Comparison of ENCODE assay signal across 8 mouse cellular contexts in genomic region chr14:118234541-118235210, GRCm38 (mm10). TPM values are rescaled to one million over a fixed set of nuclear protein-coding genes. Genes with fewer than 3 reads are reported as not detected.
DNase-seq lines count a peak whose midpoint lies in the region; ATAC-seq lines count a peak whose summit lies in the region.

No protein-coding gene starts in this region.

- H3K4me3 ChIP-seq in lung, embryonic 16.5 days (ENCODE audit: low read length), result peak overlapping the region; percentile 59
- H3K4me3 ChIP-seq in embryonic facial prominence, embryonic 11.5 days (ENCODE audit: low read depth, low read length), result peak overlapping the region; percentile 53
- H3K4me3 ChIP-seq in hindbrain, embryonic 16.5 days (ENCODE audit: low read length), result peak overlapping the region; percentile 51
- peak overlapping the region; percentile 65 for H3K4me3 ChIP-seq in midbrain, embryonic 14.5 days (replicated peaks; ENCODE audit: low read depth, low read length)

- no peak overlapping the region for H3K27ac ChIP-seq in lung, embryonic 16.5 days (ENCODE audit: low read length)
- H3K27ac ChIP-seq in embryonic facial prominence, embryonic 11.5 days (replicated peaks; ENCODE audit: low read depth, low read length), result no peak overlapping the region
- peak overlapping the region; percentile 75; the same call in 1 of the 2 replicates for H3K27ac ChIP-seq in hindbrain, embryonic 16.5 days (ENCODE audit: low read depth, low read length)
- peak overlapping the region; percentile 89 for H3K27ac ChIP-seq in midbrain, embryonic 14.5 days (replicated peaks; ENCODE audit: low read depth, low read length)

- H3K4me2 ChIP-seq in lung, embryonic 16.5 days (ENCODE audit: low read depth, low read length), result peak overlapping the region; percentile 95
- H3K4me2 ChIP-seq in embryonic facial prominence, embryonic 11.5 days (ENCODE audit: low read depth, low read length), result peak overlapping the region; percentile 92
- H3K4me2 ChIP-seq in hindbrain, embryonic 16.5 days (ENCODE audit: low read length), result peak overlapping the region; percentile 87
- H3K4me2 ChIP-seq in midbrain, embryonic 14.5 days (ENCODE audit: low read length), result peak overlapping the region; percentile 84

- H3K4me1 ChIP-seq in lung, embryonic 16.5 days (replicated peaks; ENCODE audit: control insufficient read depth, insufficient read depth, low read length), result peaks cover 25% of the 10 kb centered on the region
- peaks cover 13% of the 10 kb centered on the region for H3K4me1 ChIP-seq in embryonic facial prominence, embryonic 11.5 days (ENCODE audit: control insufficient read depth, insufficient read depth, low read length)
- H3K4me1 ChIP-seq in hindbrain, embryonic 16.5 days (ENCODE audit: control insufficient read depth, insufficient read depth, low read depth, low read length), result peaks cover 24% of the 10 kb centered on the region
- 0 out of 2 replicates have a peak, but pooled peaks cover 8% of the 10 kb centered on the region for H3K4me1 ChIP-seq in midbrain, embryonic 14.5 days (ENCODE audit: control insufficient read depth, insufficient read depth, low read length)

- under 1% methylated on average over 53 of the region's 84 CpGs for WGBS in lung, embryonic 16.5 days
- WGBS in embryonic facial prominence, embryonic 11.5 days, result 0% methylated on average over 61 of the region's 84 CpGs
- under 1% methylated on average over 78 of the region's 84 CpGs for WGBS in hindbrain, embryonic 16.5 days
- under 1% methylated on average over 70 of the region's 84 CpGs for WGBS in midbrain, embryonic 14.5 days

- H3K9ac ChIP-seq in lung, embryonic 16.5 days (ENCODE audit: low read length), result peak overlapping the region; percentile 24; the same call in 1 of the 2 replicates
- peak overlapping the region; percentile 52 for H3K9ac ChIP-seq in embryonic facial prominence, embryonic 11.5 days (replicated peaks; ENCODE audit: low read length)
- H3K9ac ChIP-seq in hindbrain, embryonic 16.5 days (ENCODE audit: low read depth, low read length), result peak overlapping the region; percentile 59
- peak overlapping the region; percentile 80 for H3K9ac ChIP-seq in midbrain, embryonic 14.5 days (replicated peaks; ENCODE audit: low read length)

- DNase-seq in lung, postnatal 14 days, result no peak
- peak; percentile 39 for DNase-seq in embryonic facial prominence, embryonic 11.5 days (ENCODE audit: low spot score)
- DNase-seq in midbrain, embryonic 14.5 days, result peak; percentile 71
- DNase-seq in right cerebral cortex, postnatal 36 days (ENCODE audit: low spot score in 2 of 2), result no peak
- DNase-seq in adrenal gland, postnatal 25 days, result no peak
- DNase-seq in right cerebral cortex, postnatal 14 days, result no peak

- peaks cover 77% of the 10 kb centered on the region for H3K27me3 ChIP-seq in lung, embryonic 16.5 days (ENCODE audit: control insufficient read depth, insufficient read depth, low read depth, low read length)
- peaks cover 55% of the 10 kb centered on the region for H3K27me3 ChIP-seq in embryonic facial prominence, embryonic 11.5 days (ENCODE audit: control insufficient read depth, insufficient read depth, low read length)
- peaks cover 24% of the 10 kb centered on the region for H3K27me3 ChIP-seq in hindbrain, embryonic 16.5 days (replicated peaks; ENCODE audit: control insufficient read depth, insufficient read depth, low read length)
- peaks cover 27% of the 10 kb centered on the region for H3K27me3 ChIP-seq in midbrain, embryonic 14.5 days (ENCODE audit: control insufficient read depth, insufficient read depth, low read length)

- no peaks in the 10 kb centered on the region for H3K36me3 ChIP-seq in lung, embryonic 16.5 days (ENCODE audit: control insufficient read depth, insufficient read depth, low read length)
- H3K36me3 ChIP-seq in embryonic facial prominence, embryonic 11.5 days (replicated peaks; ENCODE audit: control insufficient read depth, insufficient read depth, low read depth, low read length), result no peaks in the 10 kb centered on the region
- no peaks in the 10 kb centered on the region for H3K36me3 ChIP-seq in hindbrain, embryonic 16.5 days (ENCODE audit: control insufficient read depth, insufficient read depth, low read length)
- no peaks in the 10 kb centered on the region for H3K36me3 ChIP-seq in midbrain, embryonic 14.5 days (ENCODE audit: control insufficient read depth, insufficient read depth, low read length)

- ATAC-seq in lung, embryonic 16.5 days (ENCODE audit: low read depth), result no peak
- ATAC-seq in embryonic facial prominence, embryonic 11.5 days (replicated peaks; ENCODE audit: insufficient number of reproducible peaks, low FRiP score, low TSS enrichment, low read depth), result no peak
- no peak for ATAC-seq in hindbrain, embryonic 16.5 days
- no peak for ATAC-seq in midbrain, embryonic 14.5 days (ENCODE audit: low FRiP score, low TSS enrichment)

- no peaks in the 10 kb centered on the region for H3K9me3 ChIP-seq in lung, embryonic 16.5 days (ENCODE audit: control insufficient read depth, low read length)
- no peaks in the 10 kb centered on the region for H3K9me3 ChIP-seq in embryonic facial prominence, embryonic 11.5 days (replicated peaks; ENCODE audit: control insufficient read depth, low read length)
- H3K9me3 ChIP-seq in hindbrain, embryonic 16.5 days (ENCODE audit: control insufficient read depth, low read length), result no peaks in the 10 kb centered on the region
- no peaks in the 10 kb centered on the region for H3K9me3 ChIP-seq in midbrain, embryonic 14.5 days (ENCODE audit: control insufficient read depth, low read length)

RNA-seq across cellular contexts. Expression of gene Sox21, which starts 2.2 kb away (rescaled TPM):
- polyA plus RNA-seq in lung, embryonic 16.5 days (2015; fragmentation: Nextera tagmentation; extraction: Ambion mirVana), result 0.18 and 0.24 TPM in 2 replicates
- 2.7 and 5.0 TPM in 2 replicates for polyA plus RNA-seq in embryonic facial prominence, embryonic 11.5 days (2014; fragmentation: Nextera tagmentation; extraction: Ambion mirVana)
- polyA plus RNA-seq in hindbrain, embryonic 16.5 days (2015; fragmentation: Nextera tagmentation; extraction: Ambion mirVana), result 2.2 and 3.6 TPM in 2 replicates
- 18.4 and 22.2 TPM in 2 replicates for polyA plus RNA-seq in midbrain, embryonic 14.5 days (2014; fragmentation: Nextera tagmentation; extraction: Ambion mirVana)
- total RNA-seq in adrenal gland, postnatal 25 days (2021), result not detected in 2 replicates

RNA-seq across cellular contexts. Expression of gene Gm9376, which starts 32.1 kb away (rescaled TPM):
- not detected in 2 replicates for polyA plus RNA-seq in lung, embryonic 16.5 days (2015; fragmentation: Nextera tagmentation; extraction: Ambion mirVana)
- polyA plus RNA-seq in embryonic facial prominence, embryonic 11.5 days (2014; fragmentation: Nextera tagmentation; extraction: Ambion mirVana), result not detected in 2 replicates
- not detected in 2 replicates for polyA plus RNA-seq in hindbrain, embryonic 16.5 days (2015; fragmentation: Nextera tagmentation; extraction: Ambion mirVana)
- not detected in 2 replicates for polyA plus RNA-seq in midbrain, embryonic 14.5 days (2014; fragmentation: Nextera tagmentation; extraction: Ambion mirVana)
- total RNA-seq in adrenal gland, postnatal 25 days (2021), result not detected in 2 replicates

Comparison
In these comparisons a context has a peak if more than half of its experiments do, and no peak if none do; other contexts are left out.
1. H3K27ac ChIP-seq: peak in hindbrain, embryonic 16.5 days (single experiment) and midbrain, embryonic 14.5 days (single experiment); none in lung, embryonic 16.5 days (single experiment) and embryonic facial prominence, embryonic 11.5 days (single experiment).
2. H3K9ac ChIP-seq: peak in every context shown above with its lines; median percentile 80 in midbrain, embryonic 14.5 days; 59 in hindbrain, embryonic 16.5 days; 52 in embryonic facial prominence, embryonic 11.5 days; 24 in lung, embryonic 16.5 days.
3. DNase-seq: peak in embryonic facial prominence, embryonic 11.5 days (single experiment) and midbrain, embryonic 14.5 days (single experiment); none in lung, postnatal 14 days (single experiment), right cerebral cortex, postnatal 36 days (0 of 2), adrenal gland, postnatal 25 days (single experiment) and right cerebral cortex, postnatal 14 days (single experiment).
4. Peak in every context shown above with its lines, with median percentiles within 50 percentile points of each other: H3K4me2 ChIP-seq and H3K4me3 ChIP-seq.